Mouse (Mus musculus): ENCODE measurements around the gene Bicdl1.

GRCm38 (mm10) chr5:115731001-115731731 lies at the start of gene Bicdl1:
- TF ChIP-seq POLR2A (IDR thresholded peaks at IDR 0.05; ENCODE audit: insufficient read depth, low read depth, low read length) (no peak), CTCF (IDR thresholded peaks at IDR 0.05) (0 out of 2 replicates have a peak, but pooled peaks have one; percentile 4), EP300 (IDR thresholded peaks at IDR 0.05; ENCODE audit: insufficient read depth, low read depth, low read length) (no peak)
